Mouse (Mus musculus): ENCODE measurements around the gene Rsl24d1. TPM values are rescaled to one million over a fixed set of nuclear protein-coding genes. Genes with fewer than 3 reads are reported as not detected.

The Rsl24d1 gene
- total RNA-seq, 2 experiments from 2014 or later = 58.4 to 59.7 TPM

GRCm38 (mm10) chr9:73165631-73166030 is 52.4 kb downstream of the Rsl24d1 start:
- DNase-seq (ENCODE audit: extremely low spot score in 1 of 2, low spot score in 2 of 2) = no peak
- intact Hi-C loops (cut with DNase I) = loop anchor here (10.0 kb wide), 1 partner anchor 479 kb away; no protein-coding TSS in a partner anchor

Other genes starting within 250 kb of the Rsl24d1 start
- gene Pygo1, start 187.8 kb upstream of the Rsl24d1 start, total RNA-seq (2021) = 10 to 100 TPM; 13.9 to 14.1 TPM
- 1 to 10 TPM; 2.0 TPM for gene Dyx1c1, start 154.6 kb upstream of the Rsl24d1 start, total RNA-seq (2021)
- not detected for gene Gm44503, start 154.6 kb upstream of the Rsl24d1 start, total RNA-seq (2021)
- gene Ccpg1os, start 128.0 kb upstream of the Rsl24d1 start, total RNA-seq (2021) = 1 to 10 TPM; 5.2 to 7.6 TPM
- gene Ccpg1, start 128.0 kb upstream of the Rsl24d1 start, total RNA-seq (2021) = 10 to 100 TPM; 83.8 to 85.7 TPM
- gene Pigb, start 73.0 kb upstream of the Rsl24d1 start, total RNA-seq (2021) = 10 to 100 TPM; 15.0 to 16.6 TPM
- 1 to 10 TPM; 5.5 to 7.1 TPM for gene Rab27a, start 68.6 kb upstream of the Rsl24d1 start, total RNA-seq (2021)
- 1 to 10 TPM in 1 of 2 experiments, under 1 TPM in 1; 0.81 to 1.4 TPM for gene Khdc3, start 11.6 kb upstream of the Rsl24d1 start, total RNA-seq (2021)
- not detected for gene Gm20509, start 11.0 kb upstream of the Rsl24d1 start, total RNA-seq (2021)

All from left cerebral cortex, postnatal 10 days (tissue).